Mouse (Mus musculus): ENCODE results near the gene Ak4.

Gene Ak4

GRCm38 (mm10) chr4:101462065-101462464 is 43.0 kb downstream of the Ak4 start:
- DNase-seq = no peak

- no peak for DNase-seq
Observed at GRCm38 (mm10) chr4:101466264-101466663, 47.2 kb downstream of the Ak4 start.

GRCm38 (mm10) chr4:101469242-101469641 is 50.2 kb downstream of the Ak4 start:
- DNase-seq = no peak

- no peak for DNase-seq
Observed at GRCm38 (mm10) chr4:101470543-101470942, 51.5 kb downstream of the Ak4 start.

GRCm38 (mm10) chr4:101472767-101473166 is 53.7 kb downstream of the Ak4 start:
- DNase-seq = no peak

- no peak for DNase-seq
Observed at GRCm38 (mm10) chr4:101490320-101490917, 71.3 kb downstream of the Ak4 start.

- no peak for DNase-seq
Observed at GRCm38 (mm10) chr4:101491704-101492103, 72.6 kb downstream of the Ak4 start.

GRCm38 (mm10) chr4:101493611-101494197 is 74.6 kb downstream of the Ak4 start:
- peak; percentile 16 for DNase-seq

GRCm38 (mm10) chr4:101496188-101496533 is 77.1 kb downstream of the Ak4 start:
- no peak for DNase-seq

- DNase-seq = peak; percentile 12
Observed at GRCm38 (mm10) chr4:101496534-101497237, 77.6 kb downstream of the Ak4 start, which contains the start of gene Dnajc6. Gene Dnajc6 (plus strand): TSS chr4:101496648.

- DNase-seq = peak; percentile 7
Observed at GRCm38 (mm10) chr4:101497336-101497735, 78.3 kb downstream of the Ak4 start.

- no peak for DNase-seq
Observed at GRCm38 (mm10) chr4:101504470-101505007, 85.5 kb downstream of the Ak4 start.

GRCm38 (mm10) chr4:101505966-101506365 is 86.9 kb downstream of the Ak4 start:
- no peak for DNase-seq

GRCm38 (mm10) chr4:101506372-101506771 is 87.3 kb downstream of the Ak4 start:
- DNase-seq = no peak

- peak; percentile 27 for DNase-seq
Observed at GRCm38 (mm10) chr4:101507571-101508422, 88.7 kb downstream of the Ak4 start.

GRCm38 (mm10) chr4:101508431-101508830 is 89.4 kb downstream of the Ak4 start:
- no peak for DNase-seq

GRCm38 (mm10) chr4:101508851-101509577 is 89.9 kb downstream of the Ak4 start:
- no peak for DNase-seq

- DNase-seq = no peak
Observed at GRCm38 (mm10) chr4:101510111-101510903, 91.2 kb downstream of the Ak4 start.

- no peak for DNase-seq
Observed at GRCm38 (mm10) chr4:101510904-101511210, 91.8 kb downstream of the Ak4 start.

GRCm38 (mm10) chr4:101511768-101512521 is 92.9 kb downstream of the Ak4 start:
- DNase-seq = no peak

GRCm38 (mm10) chr4:101513251-101513650 is 94.2 kb downstream of the Ak4 start:
- DNase-seq = no peak

Data from lung, postnatal 14 days (tissue).